Mouse (Mus musculus) embryonic stem cell, embryonic (primary cell): ENCODE data around the gene Ptpn9.

Experiments used
- CTCF ChIA-PET, 4 experiments: fragments of 300-600 bp in 2 of 4; fragments of 350-600 bp in 2 of 4; sonication (Branson Sonifier 250); formaldehyde crosslinking; loops; one replicate each; lab custom pipeline; 2022; ENCODE audit warnings: inconsistent platforms in 2 of 4; lab: Charles Lee
- POLR2A ChIA-PET, 4 experiments: fragments of 300-600 bp in 2 of 4; fragments of 350-600 bp in 2 of 4; sonication (Branson Sonifier 250); formaldehyde crosslinking; loops; one replicate each; lab custom pipeline; 2022; ENCODE audit warnings: antibody characterized with exemption in 4 of 4, inconsistent platforms in 1 of 4; lab: Charles Lee

Ptpn9 gene

DNA sequence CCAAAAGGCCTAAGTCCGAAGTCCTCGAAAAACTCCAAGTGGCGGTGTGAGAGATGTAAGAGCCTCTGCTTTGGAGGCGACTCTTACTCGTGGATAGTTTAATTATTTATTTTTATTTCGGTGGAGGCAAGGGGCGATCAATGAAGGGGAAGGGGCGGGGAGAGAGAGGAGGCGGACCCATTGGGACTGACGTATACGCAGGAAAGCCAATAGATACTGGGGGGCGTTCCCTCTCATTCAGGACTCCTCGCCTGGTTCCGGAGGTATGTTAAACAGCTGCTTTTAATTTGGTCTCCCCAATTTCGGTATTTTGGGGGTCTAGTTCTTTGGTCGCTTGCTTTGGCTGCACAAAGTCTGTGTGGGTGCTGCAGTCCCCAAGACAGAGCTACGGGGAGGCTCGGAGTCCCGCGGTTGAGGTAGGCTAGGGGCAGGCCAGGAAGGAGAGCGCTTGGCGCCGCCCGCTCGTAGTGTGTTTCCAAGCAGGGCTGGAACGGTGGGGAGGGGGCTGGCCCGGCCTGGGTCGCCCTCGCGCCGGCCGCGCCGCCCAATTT, 77.2 kb downstream of the Ptpn9 start, which contains the start of gene Sin3a:
Gene Sin3a (plus strand): TSS at position 240 of the 551 bp plus-strand sequence.
- POLR2A ChIA-PET: interaction anchor here in 3 of 4 experiments (0.5 to 3.5 kb wide), 37 partner anchors 8 to 588 kb away, joined by 3 to 57 read pairs (median 4); partner anchors contain the start of genes Man2c1 (in 3 of the 3), Snupn (in 3 of the 3), Neil1 (in 2 of the 3) and Commd4 (in 1 of the 3)
- CTCF ChIA-PET: interaction anchor here in 2 of 4 experiments (0.6 to 2.7 kb wide), 6 partner anchors 16 to 295 kb away, joined by 3 to 24 read pairs (median 4); partner anchors contain the start of genes Man2c1 (in 1 of the 2) and Ptpn9 (in 1 of the 2)

DNA sequence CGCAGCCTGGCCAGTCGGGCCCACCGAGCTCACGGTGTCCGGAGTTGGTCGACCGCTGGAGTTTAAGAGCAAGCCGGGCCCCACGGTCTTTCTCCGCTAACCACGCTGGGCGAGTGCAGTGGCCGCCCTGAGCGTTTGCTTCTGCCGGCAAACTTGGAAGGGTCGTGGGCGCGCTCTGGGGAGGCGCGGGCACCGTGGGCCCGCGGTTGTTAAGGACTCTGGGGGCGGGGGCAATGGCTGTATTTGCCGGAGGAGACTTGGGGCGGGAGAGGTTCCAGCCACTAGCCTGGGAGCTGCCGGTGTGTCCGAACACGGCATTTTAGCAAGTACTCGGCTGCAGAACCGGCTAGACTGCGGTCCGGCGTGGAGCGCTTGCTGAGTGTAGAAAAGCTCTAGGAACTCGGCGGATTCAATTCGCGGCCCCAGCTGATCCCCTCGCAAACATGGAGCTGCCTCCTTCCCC, 77.8 kb downstream of the Ptpn9 start:
- POLR2A ChIA-PET: interaction anchor here (0.5 to 3.5 kb wide), 64 partner anchors 7 to 588 kb away, joined by 3 to 57 read pairs (median 4); partner anchors contain the start of genes Man2c1 (in 4 of the 4), Neil1 (in 3 of the 4), Snupn (in 3 of the 4) and Imp3 (in 2 of the 4)
- CTCF ChIA-PET: interaction anchor here in 3 of 4 experiments (0.6 to 2.7 kb wide), 7 partner anchors 15 to 636 kb away, joined by 3 to 24 read pairs (median 5); partner anchors contain the start of genes Edc3 (in 1 of the 3), Man2c1 (in 1 of the 3), Ptpn9 (in 1 of the 3) and Snx33 (in 1 of the 3)

DNA sequence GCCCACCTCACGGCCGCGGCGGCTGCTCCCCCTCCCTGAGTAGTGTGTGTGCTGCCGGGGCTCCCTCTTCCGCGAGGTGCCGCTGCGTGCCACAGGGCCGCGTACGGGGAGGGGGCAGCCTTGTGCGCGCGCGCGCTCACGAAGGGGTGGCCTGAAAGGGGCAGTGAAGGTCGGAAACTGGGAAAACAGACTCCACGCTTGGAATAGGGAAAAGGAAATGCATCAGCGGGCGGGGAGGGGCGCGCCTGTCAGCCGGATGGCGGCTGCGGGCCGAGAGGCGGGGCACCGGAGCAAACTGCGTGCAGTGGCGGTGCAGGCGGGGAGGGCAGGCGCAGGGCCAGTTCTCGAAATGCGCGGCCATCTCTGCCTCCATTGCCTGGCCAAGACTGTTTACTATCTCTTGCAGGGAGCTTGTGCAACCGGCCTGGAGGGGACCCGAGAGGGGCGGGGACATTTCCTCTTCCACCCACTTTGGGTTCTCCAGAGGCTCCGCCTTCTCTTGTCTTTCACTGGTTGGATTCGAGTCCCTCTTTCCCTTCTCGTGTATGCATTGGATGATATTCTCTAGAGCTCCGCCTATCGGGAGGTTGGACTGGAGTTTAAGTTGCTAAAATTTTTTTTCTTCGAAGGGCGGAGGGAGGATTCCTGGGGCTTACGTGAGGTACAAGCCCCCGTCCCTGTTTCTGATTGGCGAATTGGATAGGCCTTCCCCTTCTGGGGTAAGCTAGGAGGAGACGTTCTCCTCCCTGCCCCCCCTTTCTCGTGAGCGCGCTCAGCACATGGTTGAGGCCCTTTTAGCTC, 78.5 kb downstream of the Ptpn9 start:
- CTCF ChIA-PET: interaction anchor here (0.5 to 2.7 kb wide), 18 partner anchors 15 to 1208 kb away, joined by 3 to 24 read pairs (median 4); partner anchors contain the start of genes Edc3 (in 1 of the 4), Man2c1 (in 1 of the 4), Ptpn9 (in 1 of the 4) and Scaper (in 1 of the 4)
- POLR2A ChIA-PET: interaction anchor here (0.6 to 3.5 kb wide), 101 partner anchors 8 to 1205 kb away, joined by 3 to 57 read pairs (median 4); partner anchors contain the start of genes Man2c1 (in 4 of the 4), Neil1 (in 3 of the 4), Snupn (in 3 of the 4) and Imp3 (in 2 of the 4)

DNA sequence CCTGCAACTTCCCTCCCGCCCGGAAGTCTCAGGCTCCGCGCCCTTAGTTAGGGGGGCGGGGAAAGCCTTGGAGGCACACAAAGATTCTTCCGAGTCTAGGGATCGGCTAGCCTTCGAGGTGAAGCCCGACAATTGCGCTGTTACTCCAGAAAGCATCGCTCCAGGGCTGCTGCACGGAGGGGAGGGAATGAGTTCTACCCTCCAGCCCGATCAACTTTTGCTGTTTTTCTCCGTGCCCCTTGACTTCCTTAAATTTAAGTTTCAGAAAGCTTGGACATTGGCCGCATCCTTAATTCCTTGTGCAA, 79.0 kb downstream of the Ptpn9 start:
- ChIA-PET CTCF (interaction anchor here (0.6 to 2.7 kb wide), 13 partner anchors 17 to 1208 kb away, joined by 3 to 24 read pairs (median 3); partner anchors contain the start of genes Edc3 (in 1 of the 4), Man2c1 (in 1 of the 4), Ptpn9 (in 1 of the 4) and Scaper (in 1 of the 4)), POLR2A (interaction anchor here (0.6 to 3.5 kb wide), 90 partner anchors 9 to 1204 kb away, joined by 3 to 57 read pairs (median 4); partner anchors contain the start of genes Man2c1 (in 4 of the 4), Neil1 (in 3 of the 4), Snupn (in 3 of the 4) and Imp3 (in 2 of the 4))

DNA sequence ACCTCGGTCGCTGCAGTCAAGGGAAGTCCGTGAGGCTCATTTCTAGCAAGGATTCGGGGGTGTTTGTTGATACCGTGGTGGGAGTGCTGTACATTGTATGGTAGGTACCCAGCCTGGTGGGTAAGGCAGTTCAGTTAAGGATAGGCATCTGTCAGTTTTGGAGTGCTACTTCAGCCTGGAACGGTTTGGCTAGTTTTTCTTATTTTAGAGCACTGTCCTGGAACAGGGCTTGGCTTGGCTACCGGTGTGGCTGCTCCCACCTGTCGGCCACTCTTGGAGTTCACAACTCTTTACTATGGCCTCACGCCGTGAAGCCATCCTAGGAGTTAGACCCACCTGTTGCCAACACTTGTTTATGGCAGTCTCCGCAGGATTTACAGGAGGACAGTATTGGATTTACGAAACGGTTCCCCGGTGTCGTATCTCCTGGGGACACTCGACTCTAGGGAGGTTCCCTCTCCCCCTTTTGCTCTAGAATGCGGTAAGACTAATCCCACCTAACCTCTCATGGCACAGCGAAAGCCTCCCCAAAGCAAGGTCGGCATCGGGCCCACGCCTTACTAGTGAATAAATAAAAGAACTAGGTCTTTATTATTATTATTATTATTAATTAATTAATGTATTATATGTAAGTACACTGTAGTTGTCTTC, 79.6 kb downstream of the Ptpn9 start:
- CTCF ChIA-PET: interaction anchor here in 2 of 4 experiments (0.9 to 2.7 kb wide), 6 partner anchors 22 to 1137 kb away, joined by 3 to 24 read pairs (median 3); partner anchors contain the start of genes Man2c1 (in 1 of the 2) and Scaper (in 1 of the 2)
- POLR2A ChIA-PET: interaction anchor here in 3 of 4 experiments (0.6 to 3.5 kb wide), 41 partner anchors 9 to 656 kb away, joined by 3 to 57 read pairs (median 6); partner anchors contain the start of genes Neil1 (in 3 of the 3), Imp3 (in 2 of the 3), Man2c1 (in 2 of the 3) and Snupn (in 2 of the 3)

DNA sequence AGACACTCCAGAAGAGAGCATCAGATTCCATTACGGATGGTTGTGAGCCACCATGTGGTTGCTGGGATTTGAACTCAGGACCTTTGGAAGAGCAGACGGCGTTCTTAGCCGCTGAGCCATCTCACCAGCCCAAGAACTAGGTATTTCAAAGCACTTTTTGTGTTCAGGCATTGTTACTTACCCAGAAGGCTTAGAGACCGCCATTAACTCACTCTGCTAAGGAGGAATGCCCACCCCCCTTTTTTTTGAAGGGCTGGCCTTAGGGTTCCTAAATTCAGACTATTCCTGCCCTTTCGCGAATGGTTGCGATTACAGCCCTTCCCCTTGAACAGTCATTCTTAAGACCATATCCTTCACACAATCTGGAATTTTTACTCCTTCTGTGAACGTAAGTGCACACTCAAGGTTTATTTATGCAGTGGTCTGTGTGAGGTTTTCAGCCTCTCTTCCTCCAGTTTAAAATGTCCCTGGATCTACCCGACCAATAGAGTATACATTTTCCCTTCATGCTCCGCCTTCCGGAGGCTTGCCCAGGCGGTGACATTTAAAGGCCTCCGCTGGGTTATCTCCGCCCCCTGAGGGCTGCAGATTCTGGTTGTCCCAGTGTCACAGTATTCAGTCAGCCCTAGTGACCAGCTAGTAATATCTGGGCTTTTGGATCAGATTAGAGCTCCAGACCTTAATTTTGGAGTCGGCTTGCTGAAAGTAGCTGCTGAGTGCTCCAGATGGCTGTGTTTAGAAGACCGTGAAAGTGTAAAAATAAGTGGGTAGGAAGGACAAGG, 80.3 kb downstream of the Ptpn9 start:
- CTCF ChIA-PET: interaction anchor here in 1 of 4 experiments (0.6 kb wide), 1 partner anchor 128 kb away, joined by 6 read pairs; no protein-coding TSS in a partner anchor
- POLR2A ChIA-PET: interaction anchor here in 1 of 4 experiments (1.0 kb wide), 1 partner anchor 55 kb away, joined by 5 read pairs; the partner anchor contains the start of gene Man2c1

DNA sequence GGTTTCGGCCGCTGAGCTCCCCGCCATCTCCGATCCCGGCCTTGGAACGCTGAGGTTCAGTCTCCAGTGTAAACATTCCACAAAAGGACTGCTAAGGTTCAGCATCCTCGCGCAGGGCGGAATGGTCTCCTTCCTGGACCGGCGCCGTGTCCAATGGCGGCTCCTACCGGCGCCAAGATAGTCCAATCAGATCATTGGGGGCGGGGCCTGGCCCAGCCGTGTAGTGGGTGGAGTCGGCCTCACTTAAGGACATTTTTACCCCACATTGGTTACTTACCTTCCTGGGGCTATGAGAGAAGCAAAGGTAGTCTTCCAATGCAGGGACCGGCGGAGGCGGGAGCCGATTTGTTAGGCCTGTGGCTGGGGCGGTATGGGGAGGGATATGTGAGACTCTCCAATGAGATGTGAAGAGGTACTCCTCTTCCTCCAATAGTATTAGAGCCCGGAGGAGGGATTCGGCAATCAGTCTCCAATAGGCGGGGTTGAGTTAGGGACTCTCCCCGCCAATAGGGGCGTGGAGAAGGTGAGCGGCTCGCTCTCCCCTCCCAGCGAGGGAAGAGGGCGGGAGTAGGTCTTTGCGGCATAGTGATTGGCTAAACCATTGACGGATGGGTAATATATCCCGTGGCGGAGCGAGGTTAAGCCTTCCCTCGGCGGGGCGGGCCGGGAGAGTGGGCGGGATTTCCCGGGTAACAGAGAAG, 81.1 kb downstream of the Ptpn9 start:
- POLR2A ChIA-PET: interaction anchor here in 3 of 4 experiments (0.6 to 2.8 kb wide), 7 partner anchors 25 to 154 kb away, joined by 3 to 28 read pairs (median 6); partner anchors contain the start of gene Man2c1 (in 3 of the 3)
- CTCF ChIA-PET: interaction anchor here in 1 of 4 experiments (0.6 to 2.1 kb wide), 3 partner anchors 55 to 186 kb away, joined by 3 to 10 read pairs (median 6); partner anchors contain the start of gene Man2c1

DNA sequence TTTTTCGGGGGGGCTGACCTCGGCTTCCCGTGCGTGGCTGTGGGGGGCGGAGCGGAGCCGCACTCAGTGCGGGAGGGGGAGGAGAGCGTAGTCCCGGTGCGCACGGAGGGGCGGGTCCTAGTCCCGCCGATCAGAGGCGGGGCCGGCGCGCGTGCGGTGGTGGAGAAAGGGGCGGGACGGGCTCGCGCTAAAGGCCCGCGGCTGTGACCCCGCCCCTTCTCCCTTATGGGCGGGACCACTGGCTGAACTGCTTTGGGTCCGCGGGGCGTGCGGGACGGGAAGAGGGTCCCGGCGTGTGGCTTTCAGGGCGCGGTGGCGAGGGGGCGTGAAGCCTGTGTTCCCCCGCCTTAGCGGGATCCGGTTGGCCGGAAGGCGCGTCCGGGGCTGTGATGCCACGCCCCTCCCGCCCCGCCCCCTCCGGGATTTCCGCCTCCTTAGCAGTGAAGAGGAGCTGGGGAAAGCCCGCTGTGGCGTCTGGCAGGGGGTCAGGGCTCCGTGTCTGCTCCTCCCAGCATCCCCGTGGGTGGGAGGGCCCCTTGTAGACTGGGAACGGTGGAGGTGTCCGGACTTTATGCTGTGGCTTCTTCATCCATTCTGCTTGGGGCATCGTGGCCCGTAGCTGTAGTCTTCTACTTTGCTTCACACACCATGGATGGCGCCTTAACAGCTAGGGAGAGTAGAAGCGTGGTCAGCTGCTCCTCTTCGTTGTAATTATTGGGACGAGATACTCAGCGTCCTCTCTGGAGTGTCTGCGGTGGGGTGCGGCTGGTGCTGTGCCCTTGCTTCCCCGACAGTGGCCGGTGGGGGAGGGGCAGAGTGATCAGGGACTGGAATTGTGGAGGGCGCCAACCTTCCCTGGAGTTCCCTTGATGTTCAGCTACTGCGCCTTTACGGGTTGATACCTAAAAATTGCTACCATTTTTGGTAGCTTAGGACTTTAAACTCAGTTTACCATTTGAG, 82.3 kb downstream of the Ptpn9 start:
- POLR2A ChIA-PET: interaction anchor here in 3 of 4 experiments (0.5 to 2.8 kb wide), 55 partner anchors 10 to 1176 kb away, joined by 3 to 28 read pairs (median 4); partner anchors contain the start of genes Man2c1 (in 3 of the 3), Imp3 (in 2 of the 3), Snupn (in 2 of the 3) and Neil1 (in 1 of the 3)
- CTCF ChIA-PET: interaction anchor here in 2 of 4 experiments (0.6 to 2.1 kb wide), 9 partner anchors 21 to 500 kb away, joined by 3 to 10 read pairs (median 5); partner anchors contain the start of gene Man2c1 (in 1 of the 2)

DNA sequence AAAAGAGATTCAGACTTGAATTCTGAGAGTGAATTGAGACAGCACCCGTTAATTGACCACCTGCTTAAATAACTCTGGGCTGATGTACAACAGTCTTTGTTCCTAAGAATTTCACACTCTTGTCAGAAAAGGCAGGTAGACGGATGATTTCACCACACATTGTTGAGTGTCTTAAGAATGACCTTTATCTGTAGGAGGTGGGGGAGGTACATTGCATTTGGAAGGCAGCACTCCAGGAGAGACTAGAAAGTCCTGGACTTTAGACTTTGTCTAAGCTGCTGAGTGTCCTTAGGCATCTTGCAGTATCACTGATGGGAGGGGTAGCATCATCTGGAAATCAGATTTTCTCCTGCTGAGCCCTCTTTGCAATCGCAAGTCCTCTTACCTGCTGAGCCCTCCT, 87.5 kb downstream of the Ptpn9 start:
- ChIA-PET POLR2A (interaction anchor here in 2 of 4 experiments (0.7 to 1.8 kb wide), 6 partner anchors 9 to 80 kb away, joined by 3 to 8 read pairs (median 4); partner anchors contain the start of gene Sin3a (in 1 of the 2)), CTCF (no interaction called here)
